8 mouse cellular contexts compared by ENCODE assay signal in genomic region chr9:120934821-120935633, GRCm38 (mm10). TPM values are rescaled to one million over a fixed set of nuclear protein-coding genes. Genes with fewer than 3 reads are reported as not detected.
DNase-seq lines count a peak whose midpoint lies in the region; ATAC-seq and TF ChIP-seq lines count a peak whose summit lies in the region.

No protein-coding gene starts in this region.

- H3K9me3 ChIP-seq in heart, embryonic 13.5 days, result no peaks in the 10 kb centered on the region
- H3K9me3 ChIP-seq in limb, embryonic 12.5 days, result no peaks in the 10 kb centered on the region

- no peaks in the 10 kb centered on the region for H3K27me3 ChIP-seq in heart, embryonic 13.5 days (replicated peaks)
- H3K27me3 ChIP-seq in limb, embryonic 12.5 days, result no peaks in the 10 kb centered on the region

- peak overlapping the region; percentile 95 for H3K27ac ChIP-seq in heart, embryonic 13.5 days (replicated peaks)
- peak overlapping the region; percentile 94 for H3K27ac ChIP-seq in limb, embryonic 12.5 days
- no peak overlapping the region for H3K27ac ChIP-seq in olfactory bulb, adult 2 months (ENCODE audit: insufficient read depth, low read depth, low read length)

- TF ChIP-seq CTCF in olfactory bulb, adult 2 months (IDR thresholded peaks at IDR 0.05; ENCODE audit: insufficient read depth, low read depth, low read length), result no peak

- H3K4me1 ChIP-seq in heart, embryonic 13.5 days, result peaks cover 59% of the 10 kb centered on the region
- H3K4me1 ChIP-seq in limb, embryonic 12.5 days (replicated peaks), result peaks cover 48% of the 10 kb centered on the region
- peaks cover 11% of the 10 kb centered on the region for H3K4me1 ChIP-seq in olfactory bulb, adult 2 months (ENCODE audit: control insufficient read depth, insufficient read depth, low read length)

- intact Hi-C loops in left cerebral cortex, postnatal 36 days (cut with DNase I), result loop anchor here (2.0 to 5.0 kb wide), 3 partner anchors 53 to 332 kb away; no protein-coding TSS in a partner anchor
- intact Hi-C loops in gastrocnemius, postnatal 36 days (cut with DNase I), result loop anchor here (5.0 kb wide), 1 partner anchor 333 kb away; no protein-coding TSS in a partner anchor

- peak overlapping the region; percentile 98 for H3K4me3 ChIP-seq in heart, embryonic 13.5 days
- peak overlapping the region; percentile 93 for H3K4me3 ChIP-seq in limb, embryonic 12.5 days (replicated peaks)
- H3K4me3 ChIP-seq in olfactory bulb, adult 2 months (ENCODE audit: insufficient read depth, low read depth, low read length), result peak overlapping the region; percentile 78

- peak overlapping the region; percentile 98 for H3K4me2 ChIP-seq in heart, embryonic 13.5 days
- peak overlapping the region; percentile 95 for H3K4me2 ChIP-seq in limb, embryonic 12.5 days

- TF ChIP-seq POLR2A in olfactory bulb, adult 2 months (IDR thresholded peaks at IDR 0.05; ENCODE audit: insufficient read depth, low read depth, low read length), result no peak

- peak; percentile 32 for DNase-seq in embryo, embryonic 10.5 days (ENCODE audit: low spot score)
- no peak for DNase-seq in embryo, embryonic 10 days (ENCODE audit: low spot score)
- peak; percentile 33 for DNase-seq in adrenal gland, postnatal 14 days
- no peak for DNase-seq in left cerebral cortex, postnatal 36 days (ENCODE audit: low spot score in 2 of 2)
- no peak for DNase-seq in gastrocnemius, postnatal 36 days

- ATAC-seq in heart, embryonic 13.5 days (ENCODE audit: extremely low read depth, insufficient number of reproducible peaks, low FRiP score, low TSS enrichment), result no peak
- ATAC-seq in limb, embryonic 12.5 days (ENCODE audit: insufficient number of reproducible peaks, insufficient read depth, low FRiP score, low TSS enrichment, low read depth), result no peak

- peaks cover 14% of the 10 kb centered on the region for H3K36me3 ChIP-seq in heart, embryonic 13.5 days
- H3K36me3 ChIP-seq in limb, embryonic 12.5 days, result peaks cover 16% of the 10 kb centered on the region

- H3K9ac ChIP-seq in heart, embryonic 13.5 days, result peak overlapping the region; percentile 99
- peak overlapping the region; percentile 97 for H3K9ac ChIP-seq in limb, embryonic 12.5 days (replicated peaks)

- WGBS in heart, embryonic 13.5 days, result 7% methylated on average over 14 of the region's 14 CpGs
- 11% methylated on average over 14 of the region's 14 CpGs for WGBS in limb, embryonic 12.5 days
- WGBS in olfactory bulb, adult 2 months, result 5% methylated on average over 14 of the region's 14 CpGs

RNA-seq across cellular contexts. Expression of gene Ctnnb1, which starts 6.0 kb away (rescaled TPM):
- 696 and 727 TPM in 2 replicates for total RNA-seq in adrenal gland, postnatal 14 days (2021)
- 317 and 335 TPM in 2 replicates for polyA plus RNA-seq in heart, embryonic 13.5 days (2015; fragmentation: Nextera tagmentation; extraction: Ambion mirVana)
- 728 and 739 TPM in 2 replicates for polyA plus RNA-seq in limb, embryonic 12.5 days (2016; fragmentation: Nextera tagmentation; extraction: Ambion mirVana)
- 444 TPM in 1 of 2 replicates, not detected in the other for polyA plus RNA-seq in olfactory bulb, adult 2 months (2012; ENCODE audit: insufficient read depth, insufficient read length, low replicate concordance, missing spikeins)
- 100 to 1,000 TPM; 487 to 491 TPM for total RNA-seq in left cerebral cortex, postnatal 36 days (2021)
- total RNA-seq in gastrocnemius, postnatal 36 days (2021), result 100 to 1,000 TPM; 193 to 194 TPM

Comparison
In these comparisons a context has a peak if more than half of its experiments do, and no peak if none do; other contexts are left out.
1. DNase-seq: peak in embryo, embryonic 10.5 days (single experiment) and adrenal gland, postnatal 14 days (single experiment); none in embryo, embryonic 10 days (single experiment), left cerebral cortex, postnatal 36 days (0 of 2) and gastrocnemius, postnatal 36 days (0 of 2).
2. Peak in every context shown above with its lines, with median percentiles within 50 percentile points of each other: H3K4me3 ChIP-seq.